Mouse (Mus musculus) heart, embryonic 11.5 days (tissue): ENCODE data around the gene Cdk7. TPM values are rescaled to one million over a fixed set of nuclear protein-coding genes. Genes with fewer than 3 reads are reported as not detected.

Experiments used
- ATAC-seq: fragments of 200-750 bp; cut with Nextera tagmentation; replicated peaks from 2 replicates; pipeline ENCODE4 v1.8.0; 2017; ENCODE audit warnings: moderate library complexity; ENCODE audit not compliant: insufficient number of reproducible peaks, low FRiP score, low TSS enrichment
- H3K27ac ChIP-seq: fragments of 300-500 bp; sonication (generic); 2 replicates; pipeline ENCODE4 v1.5.1; 2014; ENCODE audit warnings: mild to moderate bottlenecking, low read depth, low read length
- H3K27me3 ChIP-seq: fragments of 300-500 bp; sonication (generic); 2 replicates; pipeline ENCODE4 v1.6.1; 2014; ENCODE audit warnings: mild to moderate bottlenecking, low read length, mixed read lengths; ENCODE audit not compliant: control insufficient read depth, insufficient read depth
- H3K36me3 ChIP-seq: fragments of 300-500 bp; sonication (generic); 2 replicates; pipeline ENCODE4 v1.6.1; 2014; ENCODE audit warnings: mild to moderate bottlenecking, low read length, moderate library complexity, mixed read lengths; ENCODE audit not compliant: control insufficient read depth, insufficient read depth
- H3K4me1 ChIP-seq: fragments of 300-500 bp; sonication (generic); 2 replicates; pipeline ENCODE4 v1.6.1; 2014; ENCODE audit warnings: low read length; ENCODE audit not compliant: control insufficient read depth, insufficient read depth
- H3K4me2 ChIP-seq: fragments of 300-500 bp; sonication (generic); 2 replicates; pipeline ENCODE4 v1.6.1; 2014; ENCODE audit warnings: mild to moderate bottlenecking, moderate library complexity
- H3K4me3 ChIP-seq: fragments of 300-500 bp; sonication (generic); 2 replicates; pipeline ENCODE4 v1.5.1; 2014; ENCODE audit warnings: low read depth, low read length
- H3K9ac ChIP-seq: fragments of 300-500 bp; sonication (generic); 2 replicates; pipeline ENCODE4 v1.6.1; 2014; ENCODE audit warnings: mild to moderate bottlenecking, low read depth, low read length, moderate library complexity
- H3K9me3 ChIP-seq: fragments of 300-500 bp; sonication (generic); replicated peaks from 2 replicates; pipeline ENCODE4 v1.6.1; 2016; ENCODE audit warnings: low read length; ENCODE audit not compliant: control insufficient read depth
- WGBS: fragments of 180-500 bp; shearing (Covaris S2); extraction: QIAGEN DNeasy Blood & Tissue Kit; methylation state at CpG from one replicate; pipeline ENCODE4 v1.1.7; 2014; ENCODE audit not compliant: insufficient replicate concordance; 5-methylcytosine and 5-hydroxymethylcytosine counted together
- polyA plus RNA-seq: library from polyadenylated mRNA; unstranded; fragments of >200 nt; fragmentation: Nextera tagmentation; extraction: Ambion mirVana; gene quantifications from 2 replicates; pipeline ENCODE4 v1.2.1, GENCODE M21; 2014

Cdk7 gene
- 75.1 and 80.1 TPM in 2 replicates for polyA plus RNA-seq

- Histone ChIP-seq H3K9me3 (no peaks in the 10 kb centered on the region), H3K27me3 (no peaks in the 10 kb centered on the region), H3K4me1 (peaks cover 20% of the 10 kb centered on the region), H3K9ac (peak within 1 kb of the TSS; percentile 94), H3K4me2 (peak within 1 kb of the TSS; percentile 78), H3K27ac (peak within 1 kb of the TSS; percentile 95), H3K36me3 (peaks cover 17% of the 10 kb centered on the region), H3K4me3 (peak within 1 kb of the TSS; percentile 71)
- under 1% methylated on average over 19 of the region's 19 CpGs for WGBS
- ATAC-seq: peak; percentile 98
Measured at GRCm38 (mm10) chr13:100730861-100731176, at the start of gene Cdk7. Cdk7 (minus strand) TSS chr13:100730939.

- Histone ChIP-seq H3K4me3 (no peak overlapping the region), H3K4me2 (no peak overlapping the region), H3K9me3 (no peaks in the 10 kb centered on the region), H3K27me3 (no peaks in the 10 kb centered on the region), H3K9ac (no peak overlapping the region), H3K36me3 (peaks cover 15% of the 10 kb centered on the region), H3K27ac (no peak overlapping the region), H3K4me1 (peaks cover 7% of the 10 kb centered on the region; the same call in 1 of the 2 replicates)
- WGBS: 67% methylated on average over 3 of the region's 3 CpGs
- ATAC-seq: no peak
Measured at GRCm38 (mm10) chr13:100777491-100777890, 46.8 kb upstream of the Cdk7 start.

- peaks cover 10% of the 10 kb centered on the region for H3K36me3 ChIP-seq
- H3K4me1 ChIP-seq: 0 out of 2 replicates have a peak, but pooled peaks cover 7% of the 10 kb centered on the region
- no peaks in the 10 kb centered on the region for H3K27me3 ChIP-seq
- H3K9me3 ChIP-seq: no peaks in the 10 kb centered on the region
- H3K4me3 ChIP-seq: no peak overlapping the region
- no peak for ATAC-seq
- no peak overlapping the region for H3K27ac ChIP-seq
- whole genome bisulfite sequencing: 64% methylated on average over 6 of the region's 6 CpGs
- no peak overlapping the region for H3K9ac ChIP-seq
- H3K4me2 ChIP-seq: peak overlapping the region; percentile 92; the same call in 1 of the 2 replicates
Measured at GRCm38 (mm10) chr13:100776710-100777109, 46.0 kb upstream of the Cdk7 start.

- ATAC-seq: no peak
- Histone ChIP-seq H3K36me3 (peaks cover 8% of the 10 kb centered on the region; the same call in 1 of the 2 replicates), H3K9me3 (no peaks in the 10 kb centered on the region), H3K4me3 (peak overlapping the region; percentile 93), H3K27ac (no peak overlapping the region), H3K4me2 (peak overlapping the region; percentile 92), H3K9ac (peak overlapping the region; percentile 85), H3K27me3 (no peaks in the 10 kb centered on the region), H3K4me1 (0 out of 2 replicates have a peak, but pooled peaks cover 7% of the 10 kb centered on the region)
- 17% methylated on average over 8 of the region's 8 CpGs for WGBS
Measured at GRCm38 (mm10) chr13:100776056-100776419, 45.3 kb upstream of the Cdk7 start.

GRCm38 (mm10) chr13:100775252-100776055 lies 44.7 kb upstream of the Cdk7 start, which contains the start of gene Cenph:
Cenph (minus strand) TSS chr13:100775899.
- peak; percentile 82 for ATAC-seq
- H3K4me2 ChIP-seq: peak within 1 kb of the TSS; percentile 92
- peak within 1 kb of the TSS; percentile 93 for H3K4me3 ChIP-seq
- peak within 1 kb of the TSS; percentile 68; the same call in 1 of the 2 replicates for H3K27ac ChIP-seq
- peaks cover 4% of the 10 kb centered on the region; the same call in 1 of the 2 replicates for H3K36me3 ChIP-seq
- no peaks in the 10 kb centered on the region for H3K9me3 ChIP-seq
- H3K9ac ChIP-seq: peak within 1 kb of the TSS; percentile 85
- no peaks in the 10 kb centered on the region for H3K27me3 ChIP-seq
- H3K4me1 ChIP-seq: 0 out of 2 replicates have a peak, but pooled peaks cover 7% of the 10 kb centered on the region
- WGBS: 1% methylated on average over 46 of the region's 46 CpGs

- Histone ChIP-seq H3K4me3 (peak overlapping the region; percentile 93), H3K36me3 (peaks cover 7% of the 10 kb centered on the region), H3K4me1 (0 out of 2 replicates have a peak, but pooled peaks cover 7% of the 10 kb centered on the region), H3K9me3 (no peaks in the 10 kb centered on the region), H3K27ac (no peak overlapping the region), H3K4me2 (peak overlapping the region; percentile 92), H3K9ac (peak overlapping the region; percentile 85; the same call in 1 of the 2 replicates), H3K27me3 (no peaks in the 10 kb centered on the region)
- no peak for ATAC-seq
Measured at GRCm38 (mm10) chr13:100774704-100775103, 44.0 kb upstream of the Cdk7 start.

GRCm38 (mm10) chr13:100755329-100755728 lies 24.6 kb upstream of the Cdk7 start:
- no peak for ATAC-seq
- WGBS: 52% methylated on average over 2 of the region's 2 CpGs

GRCm38 (mm10) chr13:100754186-100754585 lies 23.4 kb upstream of the Cdk7 start:
- Histone ChIP-seq H3K27me3 (no peaks in the 10 kb centered on the region), H3K4me3 (no peak overlapping the region), H3K36me3 (no peaks in the 10 kb centered on the region), H3K4me1 (no peaks in the 10 kb centered on the region), H3K9me3 (no peaks in the 10 kb centered on the region), H3K9ac (no peak overlapping the region), H3K27ac (no peak overlapping the region), H3K4me2 (no peak overlapping the region)
- no peak for ATAC-seq
- 69% methylated on average over 4 of the region's 4 CpGs for WGBS

More at GRCm38 (mm10) chr13:100755329-100755728, 24.6 kb upstream of the Cdk7 start:
- Histone ChIP-seq H3K27ac (no peak overlapping the region), H3K9ac (no peak overlapping the region), H3K9me3 (no peaks in the 10 kb centered on the region), H3K4me3 (no peak overlapping the region), H3K4me2 (no peak overlapping the region), H3K36me3 (peaks cover 5% of the 10 kb centered on the region; the same call in 1 of the 2 replicates), H3K4me1 (no peaks in the 10 kb centered on the region), H3K27me3 (no peaks in the 10 kb centered on the region)
